Mouse (Mus musculus) kidney, adult 9 months (tissue): ENCODE data around the gene Gm5105.

Experiments used
- DNase-seq: peaks from one replicate; pipeline ENCODE4 v3.0.0; 2022

Gm5105 gene

DNA sequence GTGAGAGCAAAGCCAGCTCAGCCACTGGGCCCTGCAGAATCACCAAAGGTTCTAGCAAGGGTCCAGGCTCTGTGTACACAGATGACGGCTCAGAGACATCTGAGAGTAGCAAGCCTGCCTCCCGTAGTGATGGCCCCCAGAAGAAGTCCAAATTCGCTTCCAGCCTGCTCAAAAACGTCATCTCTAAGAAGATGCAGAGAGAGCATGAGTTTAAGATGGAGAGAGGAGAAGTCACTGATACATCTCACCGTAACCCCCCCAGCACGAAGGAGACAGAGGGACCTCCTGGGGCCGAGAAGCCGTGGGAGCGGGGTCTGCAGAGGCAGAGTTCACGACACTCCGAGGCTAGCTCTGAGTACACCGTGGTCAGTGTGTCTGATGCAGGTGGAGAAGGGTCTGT lies at the start of gene Gm5105:
Gene Gm5105 (minus strand): TSS at position 101 of the 400 bp plus-strand sequence.
- DNase-seq: no peak

DNA sequence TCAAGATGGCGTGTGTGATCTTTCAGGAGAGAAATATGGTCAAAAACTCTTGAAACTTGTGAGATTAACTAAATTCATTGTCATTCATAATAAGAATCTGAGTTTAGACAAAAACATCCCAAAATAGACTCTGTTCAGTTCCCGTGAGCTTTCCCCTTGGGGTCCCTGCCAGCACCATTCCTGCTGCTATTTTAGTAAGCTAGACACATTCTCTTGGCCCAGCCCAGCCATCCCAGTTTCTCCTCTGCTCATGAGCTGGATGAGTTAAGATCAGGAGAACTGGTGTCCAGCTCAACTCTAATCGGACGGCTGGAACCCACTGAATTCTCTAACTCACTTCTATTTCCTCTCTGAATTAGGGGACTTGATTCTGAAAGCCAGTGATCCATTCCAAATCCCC lies 49.7 kb upstream of the Gm5105 start:
- no peak for DNase-seq

DNA sequence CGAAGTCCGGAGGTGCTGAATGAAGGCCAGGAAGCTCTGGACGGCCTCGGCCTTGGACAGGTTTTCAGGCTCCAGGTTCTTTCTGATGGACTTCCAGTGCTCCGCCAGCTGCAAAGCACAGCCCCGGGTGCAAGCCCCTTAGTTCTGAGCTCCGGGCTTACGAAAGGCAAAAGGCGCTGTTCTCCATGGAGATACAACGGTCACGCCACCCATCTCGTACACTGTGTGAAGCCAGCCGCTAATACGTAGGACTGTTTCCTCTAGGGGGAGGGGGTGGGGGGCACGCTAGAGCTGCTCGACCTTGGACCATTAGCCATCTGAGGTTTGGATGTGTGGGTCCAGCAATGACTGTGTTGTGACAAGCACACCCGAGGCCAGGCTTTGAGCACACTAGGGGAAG lies 46.9 kb upstream of the Gm5105 start:
- DNase-seq: no peak

- DNase-seq: no peak
Observed at GRCm38 (mm10) chr3:138110910-138111782, 44.0 kb upstream of the Gm5105 start.

- no peak for DNase-seq
Observed at GRCm38 (mm10) chr3:138106887-138107286, 39.7 kb upstream of the Gm5105 start.

DNA sequence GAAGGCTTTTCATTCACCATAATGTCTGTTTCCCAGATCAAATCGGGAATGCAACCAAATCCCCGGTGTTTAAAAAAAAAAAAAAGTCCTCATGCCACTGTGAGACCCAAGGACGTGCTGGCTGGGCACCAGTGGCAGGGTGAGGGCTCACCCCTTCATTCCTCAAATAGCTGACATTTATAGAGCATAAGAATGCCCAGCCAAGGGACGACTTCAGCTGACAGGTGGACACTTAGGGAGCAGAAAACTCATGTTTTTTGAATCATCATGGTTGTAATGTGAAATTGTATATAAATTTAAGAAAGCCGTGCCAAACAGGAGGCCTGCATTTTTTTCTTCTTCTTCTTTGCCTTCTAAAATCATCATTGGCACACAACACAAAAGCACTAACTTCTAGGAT lies 37.9 kb upstream of the Gm5105 start:
- DNase-seq: no peak

- no peak for DNase-seq
Observed at GRCm38 (mm10) chr3:138103690-138104089, 36.5 kb upstream of the Gm5105 start.

- no peak for DNase-seq
Observed at GRCm38 (mm10) chr3:138101936-138102335, 34.7 kb upstream of the Gm5105 start.

DNA sequence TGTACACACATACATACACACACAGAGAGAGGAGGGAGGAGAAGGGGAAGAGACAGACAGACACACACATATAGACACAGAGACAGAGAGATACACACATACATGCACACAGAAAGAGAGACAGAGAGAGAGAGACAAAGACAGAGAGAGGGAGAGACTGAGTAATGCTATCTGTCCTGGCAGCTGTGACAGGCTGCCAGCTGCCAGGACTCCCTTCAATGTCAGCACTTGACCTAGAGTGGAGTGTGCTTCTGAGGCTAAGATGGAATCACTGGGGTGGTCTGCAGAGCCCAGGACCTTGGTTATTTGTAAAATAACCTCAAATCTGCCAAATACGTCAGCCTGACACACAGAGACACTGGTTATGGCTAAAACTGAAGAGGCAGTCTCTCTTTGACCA lies 30.5 kb upstream of the Gm5105 start:
- no peak for DNase-seq

DNA sequence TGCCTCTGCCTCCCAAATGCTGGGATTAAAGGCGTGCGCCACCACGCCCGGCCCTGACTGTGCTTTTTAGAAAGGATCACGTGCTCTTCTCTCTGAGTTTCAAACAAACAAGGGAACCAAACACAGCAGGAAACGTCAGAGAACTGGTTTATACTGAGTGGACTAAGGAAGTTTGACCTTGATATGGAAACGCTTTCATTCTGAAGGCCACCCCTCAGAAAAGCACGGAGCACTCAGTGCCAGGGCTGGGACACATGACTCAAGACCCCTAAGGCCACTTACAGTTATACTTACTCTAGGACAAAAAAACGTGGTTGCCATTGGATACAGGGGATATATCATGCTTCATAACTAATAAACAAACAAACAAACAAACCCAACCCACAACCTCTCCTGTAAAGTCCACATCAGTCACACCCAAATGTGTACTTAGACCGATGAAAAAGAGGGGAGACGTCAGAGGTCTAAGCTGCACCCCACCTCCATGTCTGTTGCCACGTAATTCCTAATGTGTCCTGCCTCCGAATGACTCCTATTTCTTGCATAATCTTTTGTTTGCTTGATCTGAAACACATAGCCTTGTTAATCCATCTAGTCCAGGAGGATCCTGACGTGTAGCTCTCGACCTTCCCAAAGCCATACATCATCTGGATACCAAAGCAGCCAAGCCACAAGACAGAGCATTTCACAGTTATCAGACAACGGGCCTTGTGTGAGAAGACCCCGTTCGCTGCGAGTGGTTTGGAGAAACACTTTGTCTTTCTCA lies 29.3 kb upstream of the Gm5105 start:
- DNase-seq: no peak

- no peak for DNase-seq
Observed at GRCm38 (mm10) chr3:138095718-138096117, 28.5 kb upstream of the Gm5105 start.

- DNase-seq: no peak
Observed at GRCm38 (mm10) chr3:138095301-138095700, 28.1 kb upstream of the Gm5105 start.

DNA sequence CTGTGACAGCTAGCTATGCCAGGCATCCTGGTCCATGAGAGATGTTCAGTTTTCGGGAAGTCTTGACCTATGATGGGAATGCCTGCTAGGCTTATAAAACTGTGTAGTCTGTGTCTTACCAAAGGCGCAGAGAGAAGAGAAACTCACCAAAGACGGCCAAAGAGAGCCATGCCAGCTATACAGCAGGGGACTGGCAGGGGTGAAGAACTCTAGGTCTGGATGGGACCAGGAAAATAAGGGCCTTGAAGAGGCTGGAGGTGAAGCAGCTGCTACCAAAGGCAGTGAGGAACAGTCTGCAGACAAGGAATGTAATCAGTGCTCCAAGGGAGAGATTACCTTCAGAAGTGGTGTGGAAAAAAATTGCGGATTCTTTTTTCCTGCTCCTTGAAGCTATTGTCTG lies 16.7 kb upstream of the Gm5105 start:
- no peak for DNase-seq

- DNase-seq: no peak
Observed at GRCm38 (mm10) chr3:138083073-138083637, 16.0 kb upstream of the Gm5105 start.

DNA sequence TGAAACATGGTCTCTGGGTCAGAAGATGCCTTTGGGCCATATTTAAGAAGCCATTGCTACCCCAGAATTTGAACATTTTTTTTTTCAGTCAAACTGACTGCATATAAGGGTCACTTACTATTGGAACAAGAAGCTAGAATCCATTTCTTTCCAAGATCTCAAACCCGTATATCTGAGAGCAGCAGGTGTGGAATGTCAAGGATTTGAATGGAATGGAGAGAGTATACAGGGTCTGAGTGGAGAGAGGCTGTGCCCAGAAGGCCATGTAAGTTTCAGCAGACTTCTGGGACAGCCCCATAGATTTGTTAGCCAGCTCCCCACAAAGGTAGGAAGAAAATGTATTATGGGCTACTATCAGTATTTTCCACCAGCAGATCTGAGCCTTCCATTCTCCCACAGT lies 11.5 kb upstream of the Gm5105 start:
- no peak for DNase-seq

DNA sequence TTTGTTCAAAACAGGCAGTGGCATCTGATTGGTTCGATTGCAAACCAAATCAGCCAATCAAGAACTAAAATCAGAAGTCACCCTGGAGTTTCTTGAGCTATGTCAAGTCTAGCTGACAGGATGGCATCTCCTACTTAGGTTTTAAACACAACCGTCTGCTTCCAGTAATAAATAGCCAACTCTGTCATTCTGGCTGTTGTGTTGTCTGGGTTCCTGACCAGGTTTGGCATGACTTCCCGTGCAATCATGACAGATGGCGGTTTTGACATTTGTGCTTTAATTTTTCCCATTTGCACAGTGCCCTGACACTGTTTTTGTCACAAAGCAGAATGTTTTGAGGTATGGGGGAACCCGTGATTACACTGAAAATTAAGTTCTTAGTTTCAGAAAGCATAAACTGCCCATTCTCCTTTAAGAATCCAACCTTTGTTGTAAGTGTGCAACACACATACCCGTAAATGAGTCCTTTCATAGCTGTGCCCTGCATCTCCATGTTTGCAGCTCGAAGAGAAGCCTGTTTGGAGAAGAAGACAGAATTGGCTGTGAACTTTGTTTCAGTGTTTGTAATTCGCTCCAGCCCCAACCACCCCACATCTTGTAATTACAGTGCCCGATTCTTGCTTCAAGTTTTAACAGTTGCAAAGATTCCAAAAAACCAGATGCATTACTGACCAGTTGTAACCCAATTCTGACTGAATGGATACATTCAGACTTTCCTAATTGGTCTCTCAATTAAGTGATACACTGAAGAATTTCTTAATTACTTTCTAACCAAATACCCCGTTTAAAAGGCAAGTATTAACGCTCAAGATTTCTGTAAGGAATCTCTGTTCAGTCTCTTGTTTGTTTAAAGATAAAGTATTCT lies 10.5 kb upstream of the Gm5105 start:
- DNase-seq: no peak

- DNase-seq: no peak
Observed at GRCm38 (mm10) chr3:138075209-138075608, 8.0 kb upstream of the Gm5105 start.

- DNase-seq: no peak
Observed at GRCm38 (mm10) chr3:138074214-138074613, 7.0 kb upstream of the Gm5105 start.

GRCm38 (mm10) chr3:138071476-138072073 lies 4.4 kb upstream of the Gm5105 start:
- DNase-seq: no peak

- no peak for DNase-seq
Observed at GRCm38 (mm10) chr3:138071004-138071403, 3.8 kb upstream of the Gm5105 start.

GRCm38 (mm10) chr3:138069756-138070511 lies 2.7 kb upstream of the Gm5105 start:
- DNase-seq: no peak

- DNase-seq: no peak
Observed at GRCm38 (mm10) chr3:138068103-138068502, 915 bp upstream of the Gm5105 start.
